Mouse (Mus musculus) forebrain, embryonic 12.5 days (tissue): Measurements from ENCODE around the gene Smtn. TPM values are rescaled to one million over a fixed set of nuclear protein-coding genes. Genes with fewer than 3 reads are reported as not detected.
A peak's percentile ranks its signal among the peaks of the same experiment; 100 is the strongest.

Source experiments
- ATAC-seq: fragments of 200-750 bp; cut with Nextera tagmentation; 2 replicates; pipeline ENCODE4 v1.8.0; 2017; ENCODE audit warnings: moderate TSS enrichment; ENCODE audit not compliant: low FRiP score
- H3K27ac ChIP-seq: fragments of 300-500 bp; sonication (generic); 2 replicates; pipeline ENCODE4 v1.5.1; 2016; ENCODE audit warnings: mild to moderate bottlenecking
- H3K27me3 ChIP-seq: fragments of 300-500 bp; sonication (generic); 2 replicates; pipeline ENCODE4 v1.6.1; 2016; ENCODE audit warnings: mild to moderate bottlenecking
- H3K36me3 ChIP-seq: fragments of 300-500 bp; sonication (generic); replicated peaks from 2 replicates; pipeline ENCODE4 v1.6.1; 2016; ENCODE audit warnings: mild to moderate bottlenecking
- H3K4me1 ChIP-seq: fragments of 300-500 bp; sonication (generic); 2 replicates; pipeline ENCODE4 v1.6.1; 2016
- H3K4me2 ChIP-seq: fragments of 300-500 bp; sonication (generic); 2 replicates; pipeline ENCODE4 v1.6.1; 2016; ENCODE audit warnings: mild to moderate bottlenecking, moderate library complexity
- H3K4me3 ChIP-seq: fragments of 300-500 bp; sonication (generic); replicated peaks from 2 replicates; pipeline ENCODE4 v1.5.1; 2016; ENCODE audit warnings: mild to moderate bottlenecking
- H3K9ac ChIP-seq: fragments of 300-500 bp; sonication (generic); 2 replicates; pipeline ENCODE4 v1.6.1; 2016; ENCODE audit warnings: mild to moderate bottlenecking
- H3K9me3 ChIP-seq: fragments of 300-500 bp; sonication (generic); 2 replicates; pipeline ENCODE4 v1.6.1; 2016
- WGBS: fragments of 180-500 bp; shearing (Covaris S2); methylation state at CpG from one replicate; pipeline ENCODE4 v1.1.7; 2016; 5-methylcytosine and 5-hydroxymethylcytosine counted together
- polyA plus RNA-seq: library from polyadenylated mRNA; unstranded; fragments of >200 nt; fragmentation: Nextera tagmentation; extraction: Ambion mirVana; gene quantifications from 2 replicates; pipeline ENCODE4 v1.2.1, GENCODE M21; 2016

Smtn gene
- polyA plus RNA-seq, 1 experiment from 2014 or later = 36.2 TPM

DNA sequence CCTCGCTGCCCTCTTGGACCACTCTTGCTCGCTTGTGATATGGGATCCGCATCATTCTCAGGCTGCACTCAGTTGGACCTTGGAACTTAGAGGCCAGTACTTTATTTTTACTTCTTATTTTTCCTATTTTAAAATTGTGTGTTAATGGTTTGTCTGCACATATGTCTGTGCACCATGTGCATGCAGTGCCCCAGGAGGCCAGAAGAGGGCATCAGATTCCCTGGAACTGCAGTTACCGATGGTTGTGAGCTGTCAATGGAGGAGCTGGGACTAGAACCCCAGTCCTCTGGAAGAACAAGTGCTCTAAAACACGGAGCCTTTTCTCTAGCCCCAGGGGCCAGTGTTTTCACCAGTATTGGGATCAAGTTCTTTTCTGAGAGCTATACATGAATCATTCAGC is 4.0 kb upstream of the Smtn start:
- no peak for ATAC-seq
- Histone ChIP-seq H3K36me3 (no peaks in the 10 kb centered on the region), H3K27ac (no peak overlapping the region), H3K4me3 (no peak overlapping the region), H3K9ac (no peak overlapping the region), H3K4me2 (no peak overlapping the region), H3K9me3 (peaks cover 4% of the 10 kb centered on the region; the same call in 1 of the 2 replicates), H3K27me3 (peaks cover 4% of the 10 kb centered on the region; the same call in 1 of the 2 replicates), H3K4me1 (peaks cover 4% of the 10 kb centered on the region)
- WGBS = 91% methylated on average over 5 of the region's 5 CpGs

DNA sequence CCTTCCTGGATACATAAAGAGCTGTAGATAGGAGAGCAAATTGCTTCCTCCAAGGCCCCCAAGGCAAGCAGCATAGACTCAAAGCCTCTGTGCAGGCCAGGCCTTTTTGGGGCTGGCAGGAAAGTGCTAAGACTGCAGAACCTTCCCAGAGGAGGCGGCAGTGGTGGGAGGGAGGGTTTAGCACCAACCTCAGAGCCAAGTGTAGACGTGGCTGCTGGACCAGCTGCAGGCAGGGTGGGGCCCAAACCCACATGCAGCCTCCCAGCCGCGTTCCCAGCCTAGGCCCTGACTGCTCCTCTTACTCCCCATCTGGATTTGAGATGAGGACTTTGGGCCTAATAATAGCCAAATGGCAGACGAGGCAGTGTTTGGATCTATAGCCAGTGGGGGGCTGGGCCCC is 2.6 kb upstream of the Smtn start:
- Histone ChIP-seq H3K27ac (no peak overlapping the region), H3K36me3 (no peaks in the 10 kb centered on the region), H3K4me1 (peaks cover 9% of the 10 kb centered on the region), H3K9ac (no peak overlapping the region), H3K4me2 (no peak overlapping the region), H3K27me3 (peaks cover 4% of the 10 kb centered on the region; the same call in 1 of the 2 replicates), H3K9me3 (peaks cover 4% of the 10 kb centered on the region; the same call in 1 of the 2 replicates), H3K4me3 (no peak overlapping the region)
- no peak for ATAC-seq
- 49% methylated on average over 5 of the region's 5 CpGs for WGBS

DNA sequence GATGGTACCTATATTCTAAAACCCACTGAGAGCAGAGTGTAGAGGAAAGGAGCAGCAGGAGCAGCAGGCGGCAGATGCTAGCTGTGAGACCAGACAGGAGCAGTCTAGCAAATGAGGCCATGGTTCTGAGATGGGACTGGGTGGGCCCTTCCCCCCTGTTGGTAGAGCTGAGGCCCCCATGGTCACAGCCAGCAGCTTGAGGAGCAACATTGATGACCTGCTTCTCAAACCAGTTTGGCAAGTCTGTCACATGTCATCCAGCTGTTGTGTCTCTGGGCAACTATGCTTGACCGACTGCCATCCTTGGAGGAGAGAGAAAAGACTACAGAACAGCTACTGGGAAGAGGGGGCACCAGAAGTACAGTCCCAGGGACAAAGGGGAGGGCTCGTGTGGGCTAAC is 1.5 kb upstream of the Smtn start:
- ATAC-seq = no peak

DNA sequence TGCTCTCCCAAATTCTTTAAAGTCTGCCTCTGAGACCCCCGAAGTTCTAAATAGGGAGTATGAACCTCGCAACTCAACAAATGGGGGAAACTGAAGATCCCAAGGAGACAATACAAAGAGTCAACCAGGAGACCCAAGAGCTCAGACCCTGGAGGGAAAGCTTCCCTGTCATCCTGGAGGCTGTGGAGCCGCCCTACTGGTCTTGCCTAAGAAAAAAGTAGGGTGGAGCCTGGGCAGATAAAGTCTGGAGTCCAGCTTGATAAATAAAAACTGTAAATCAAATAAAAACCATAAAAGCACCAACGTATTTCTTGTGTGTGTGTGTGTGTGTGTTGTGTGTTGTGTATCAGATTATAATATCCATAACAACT is 601 bp downstream of the Smtn start:
- Histone ChIP-seq H3K27ac (no peak overlapping the region), H3K9me3 (peaks cover 4% of the 10 kb centered on the region; the same call in 1 of the 2 replicates), H3K4me3 (peak overlapping the region; percentile 58), H3K9ac (no peak overlapping the region), H3K27me3 (0 out of 2 replicates have a peak, but pooled peaks cover 4% of the 10 kb centered on the region), H3K36me3 (no peaks in the 10 kb centered on the region; the same call in 1 of the 2 replicates), H3K4me1 (peaks cover 28% of the 10 kb centered on the region), H3K4me2 (peak overlapping the region; percentile 69)
- ATAC-seq = no peak
- 83% methylated on average over 4 of the region's 4 CpGs for WGBS

More for the DNA sequence above, 1.5 kb upstream of the Smtn start:
- 73% methylated on average over 3 of the region's 3 CpGs for WGBS
- Histone ChIP-seq H3K4me3 (no peak overlapping the region), H3K9me3 (peaks cover 4% of the 10 kb centered on the region; the same call in 1 of the 2 replicates), H3K4me2 (no peak overlapping the region), H3K4me1 (peaks cover 12% of the 10 kb centered on the region), H3K9ac (no peak overlapping the region), H3K27ac (no peak overlapping the region), H3K27me3 (peaks cover 6% of the 10 kb centered on the region; the same call in 1 of the 2 replicates), H3K36me3 (no peaks in the 10 kb centered on the region; the same call in 1 of the 2 replicates)

DNA sequence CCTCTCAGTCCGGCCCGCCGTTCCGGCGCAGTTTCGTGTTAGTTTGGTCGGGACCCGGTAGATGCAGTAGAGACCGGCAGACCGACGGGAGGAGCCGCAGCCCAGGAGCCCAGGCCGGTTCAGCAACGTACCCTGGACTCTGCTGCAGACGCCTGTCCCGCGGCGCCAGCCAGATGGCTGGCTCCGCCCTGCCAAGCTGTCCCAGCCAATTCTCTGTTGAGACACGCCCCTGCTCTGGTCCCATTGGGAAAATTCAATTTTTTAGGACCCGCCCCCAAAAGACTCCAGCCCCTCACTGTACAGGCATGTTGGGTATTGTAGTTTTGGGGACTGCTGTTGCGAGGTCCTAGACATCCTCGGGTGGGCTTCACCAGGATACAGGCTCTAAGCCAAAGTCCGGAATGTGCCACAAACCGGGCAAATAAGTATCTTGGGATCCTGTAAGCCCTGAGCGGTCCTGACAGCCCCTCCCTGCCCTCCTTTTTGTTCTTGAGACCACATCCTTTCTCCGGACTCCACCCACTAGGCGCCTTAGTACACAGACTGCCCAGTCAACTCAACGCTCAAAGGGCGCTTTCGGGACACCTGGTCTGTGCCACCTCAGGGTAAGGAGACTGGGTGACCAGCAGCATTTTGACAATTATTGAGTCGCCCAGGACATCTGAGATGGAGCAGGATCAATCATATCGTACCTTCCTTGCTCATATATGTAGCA is 1.1 kb downstream of the Smtn start:
- Histone ChIP-seq H3K4me1 (peaks cover 30% of the 10 kb centered on the region), H3K9ac (peak overlapping the region; percentile 74), H3K4me2 (peak overlapping the region; percentile 69), H3K9me3 (no peaks in the 10 kb centered on the region; the same call in 1 of the 2 replicates), H3K27ac (no peak overlapping the region), H3K4me3 (peak overlapping the region; percentile 58), H3K27me3 (0 out of 2 replicates have a peak, but pooled peaks cover 4% of the 10 kb centered on the region), H3K36me3 (no peaks in the 10 kb centered on the region; the same call in 1 of the 2 replicates)
- 5% methylated on average over 33 of the region's 33 CpGs for WGBS
- ATAC-seq = peak; percentile 95

DNA sequence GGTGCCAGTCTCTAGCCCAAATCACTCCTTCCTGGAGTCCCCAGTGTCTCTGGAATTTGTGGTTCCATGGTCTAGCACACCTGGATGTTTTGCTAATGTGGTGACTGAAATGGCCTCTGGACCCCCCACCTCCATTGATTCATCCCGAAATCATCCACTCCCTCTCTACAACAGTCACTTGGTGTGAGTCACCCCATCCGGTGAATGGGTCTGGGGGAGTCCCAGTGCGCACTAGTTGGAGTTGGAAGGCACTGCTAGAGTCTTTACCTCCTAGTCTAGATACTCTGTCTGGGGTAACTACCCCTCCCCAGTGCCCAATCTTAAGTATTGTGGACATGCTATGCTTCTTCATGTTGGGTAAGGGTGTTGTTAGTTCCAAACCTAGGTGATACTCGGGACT is 2.1 kb downstream of the Smtn start:
- ATAC-seq = no peak
- Histone ChIP-seq H3K36me3 (no peaks in the 10 kb centered on the region; the same call in 1 of the 2 replicates), H3K9me3 (no peaks in the 10 kb centered on the region), H3K27me3 (0 out of 2 replicates have a peak, but pooled peaks cover 4% of the 10 kb centered on the region), H3K4me2 (peak overlapping the region; percentile 69), H3K9ac (peak overlapping the region; percentile 74), H3K4me1 (peaks cover 30% of the 10 kb centered on the region), H3K4me3 (peak overlapping the region; percentile 58), H3K27ac (no peak overlapping the region)
- WGBS = 72% methylated on average over 4 of the region's 4 CpGs

DNA sequence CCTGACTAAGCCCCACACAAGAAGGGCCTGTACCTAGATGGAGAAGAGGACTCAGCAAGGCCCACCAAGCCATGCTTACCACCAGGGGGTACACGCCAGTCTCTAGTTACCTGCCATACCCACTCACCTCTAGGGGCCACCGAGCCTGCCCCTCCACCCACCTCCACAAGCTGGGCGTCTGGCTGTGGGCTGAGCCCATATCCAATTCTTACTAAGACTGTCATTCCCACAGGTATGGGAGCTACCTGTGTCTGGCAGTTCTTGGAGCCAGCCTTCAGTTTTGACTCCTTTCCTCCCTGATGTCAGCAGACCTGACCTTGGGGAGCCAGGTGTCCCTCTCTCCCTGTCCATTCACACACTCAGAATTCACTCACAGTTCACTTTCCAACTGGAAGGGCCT is 2.7 kb downstream of the Smtn start:
- WGBS = 89% methylated on average over 3 of the region's 3 CpGs
- H3K9ac ChIP-seq = peak overlapping the region; percentile 29; the same call in 1 of the 2 replicates
- H3K4me1 ChIP-seq = peaks cover 30% of the 10 kb centered on the region
- peak overlapping the region; percentile 69 for H3K4me2 ChIP-seq
- H3K9me3 ChIP-seq = no peaks in the 10 kb centered on the region
- 0 out of 2 replicates have a peak, but pooled peaks cover 4% of the 10 kb centered on the region for H3K27me3 ChIP-seq
- 0 out of 2 replicates have a peak overlapping the region, but pooled peaks have one; percentile 5 for H3K4me3 ChIP-seq
- no peak overlapping the region for H3K27ac ChIP-seq
- no peak for ATAC-seq
- H3K36me3 ChIP-seq = peaks cover 6% of the 10 kb centered on the region

DNA sequence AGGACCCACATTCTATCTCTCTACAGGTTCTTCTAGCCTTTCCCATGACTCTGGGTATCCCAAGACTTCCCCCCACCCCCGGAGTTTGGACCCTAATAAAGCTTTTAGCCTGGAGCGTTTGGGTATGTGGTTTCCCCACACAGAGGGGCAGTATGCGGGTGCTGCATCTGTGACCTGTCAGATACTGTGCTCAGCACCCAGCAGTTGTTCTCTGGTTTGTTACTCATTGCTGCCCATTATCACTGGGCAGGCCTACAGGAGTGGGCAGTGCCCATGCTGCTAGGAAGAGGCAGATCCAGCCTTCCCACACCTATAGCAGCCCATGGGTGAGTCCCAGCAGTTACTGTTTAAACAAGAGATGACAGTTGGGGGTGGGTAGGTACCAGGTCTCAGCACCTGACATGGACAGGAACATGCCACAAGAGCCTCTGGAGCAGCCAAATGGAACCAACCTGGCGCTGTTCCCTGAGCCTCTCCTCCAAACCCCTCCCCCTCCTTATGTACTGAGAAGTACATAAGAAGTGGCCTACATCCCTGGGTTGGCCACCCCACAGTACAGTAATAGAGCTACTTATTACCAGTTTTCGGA is 3.6 kb downstream of the Smtn start:
- Histone ChIP-seq H3K9me3 (no peaks in the 10 kb centered on the region), H3K4me2 (0 out of 2 replicates have a peak overlapping the region, but pooled peaks have one; percentile 76), H3K9ac (no peak overlapping the region), H3K27me3 (0 out of 2 replicates have a peak, but pooled peaks cover 4% of the 10 kb centered on the region), H3K36me3 (peaks cover 14% of the 10 kb centered on the region), H3K4me1 (peaks cover 30% of the 10 kb centered on the region), H3K4me3 (no peak overlapping the region), H3K27ac (no peak overlapping the region)
- 96% methylated on average over 5 of the region's 5 CpGs for WGBS
- ATAC-seq = no peak

DNA sequence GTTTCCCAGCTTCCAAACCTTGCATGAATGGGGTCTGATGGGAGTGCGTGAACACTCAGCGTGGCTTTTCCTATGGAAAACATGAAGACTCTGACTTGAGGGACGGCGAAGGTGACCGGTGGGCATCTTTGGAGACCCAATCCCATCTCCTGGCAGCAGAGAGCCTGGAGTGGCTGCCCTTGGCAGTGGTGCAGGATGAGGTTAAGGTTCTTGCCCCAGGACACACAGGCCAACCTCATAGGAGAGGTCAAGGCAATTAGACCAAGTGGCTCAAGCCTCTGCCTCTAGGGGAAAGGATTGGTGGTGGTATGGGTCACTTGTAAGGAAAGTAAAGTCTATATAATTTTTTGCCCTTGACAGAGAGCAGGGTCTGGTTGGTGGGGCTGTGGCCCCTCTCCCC is 4.3 kb downstream of the Smtn start:
- Histone ChIP-seq H3K27me3 (0 out of 2 replicates have a peak, but pooled peaks cover 4% of the 10 kb centered on the region), H3K27ac (peak overlapping the region; percentile 80), H3K9me3 (no peaks in the 10 kb centered on the region), H3K4me3 (peak overlapping the region; percentile 55), H3K4me2 (peak overlapping the region; percentile 76), H3K4me1 (peaks cover 30% of the 10 kb centered on the region), H3K36me3 (peaks cover 22% of the 10 kb centered on the region), H3K9ac (peak overlapping the region; percentile 63)
- 45% methylated on average over 5 of the region's 5 CpGs for WGBS
- no peak for ATAC-seq

DNA sequence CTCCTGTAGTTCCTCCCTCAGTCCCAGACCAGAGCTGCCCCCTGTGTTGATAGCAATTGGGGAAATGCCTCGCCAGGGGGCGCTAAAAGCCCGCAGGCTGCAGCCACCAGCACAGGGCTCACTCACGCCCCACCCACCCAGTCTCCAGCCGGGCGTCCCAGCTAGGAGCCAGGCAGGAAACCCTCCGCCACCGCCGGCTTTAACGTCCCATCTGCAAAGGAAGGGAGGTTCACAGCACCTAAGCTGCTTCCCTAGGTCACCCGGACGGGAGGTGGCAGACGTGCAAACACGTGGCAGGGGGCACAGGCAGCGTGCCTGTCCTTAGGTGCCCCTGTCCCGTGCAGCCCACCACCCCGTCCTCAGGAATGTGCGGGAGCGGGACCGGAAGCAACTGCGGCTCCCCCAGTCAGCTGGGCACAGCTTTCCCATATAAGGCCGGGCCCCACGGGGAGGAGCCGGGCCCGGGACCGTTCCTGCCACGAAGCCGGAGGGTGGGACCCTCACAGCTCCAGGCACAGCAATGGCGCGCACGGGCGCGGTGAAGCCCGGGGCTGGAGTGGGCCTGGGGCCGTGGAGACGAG is 4.9 kb downstream of the Smtn start:
- peak overlapping the region; percentile 76 for H3K4me2 ChIP-seq
- H3K36me3 ChIP-seq = peaks cover 28% of the 10 kb centered on the region
- H3K27me3 ChIP-seq = 0 out of 2 replicates have a peak, but pooled peaks cover 4% of the 10 kb centered on the region
- peak overlapping the region; percentile 63 for H3K9ac ChIP-seq
- WGBS = under 1% methylated on average over 36 of the region's 36 CpGs
- peaks cover 30% of the 10 kb centered on the region for H3K4me1 ChIP-seq
- ATAC-seq = peak; percentile 86
- no peaks in the 10 kb centered on the region for H3K9me3 ChIP-seq
- peak overlapping the region; percentile 55 for H3K4me3 ChIP-seq
- peak overlapping the region; percentile 80 for H3K27ac ChIP-seq

DNA sequence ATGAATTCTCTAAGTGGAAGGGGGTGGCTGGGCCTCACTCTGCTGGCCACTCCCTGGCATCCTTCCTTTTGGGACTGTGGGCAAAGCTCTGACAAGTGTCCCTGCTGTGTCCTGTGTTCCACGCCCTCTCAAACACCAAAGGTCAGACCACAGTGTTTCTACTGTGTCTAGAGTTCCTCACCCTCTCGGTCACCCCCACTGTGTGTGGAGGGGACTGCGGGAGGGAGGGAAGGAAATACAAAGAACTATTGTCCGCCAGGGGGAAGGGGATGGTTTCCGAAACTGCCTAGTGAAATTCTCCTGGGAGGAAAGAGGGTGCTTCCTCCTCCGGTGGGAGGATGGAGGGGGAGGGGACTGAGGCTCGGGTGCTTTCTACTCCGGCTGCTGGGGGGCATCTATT is 5.5 kb downstream of the Smtn start:
- Histone ChIP-seq H3K4me1 (peaks cover 30% of the 10 kb centered on the region), H3K4me2 (peak overlapping the region; percentile 76), H3K27ac (0 out of 2 replicates have a peak overlapping the region, but pooled peaks have one; percentile 3), H3K4me3 (peak overlapping the region; percentile 55; the same call in 1 of the 2 replicates), H3K36me3 (peaks cover 32% of the 10 kb centered on the region), H3K9me3 (no peaks in the 10 kb centered on the region), H3K27me3 (0 out of 2 replicates have a peak, but pooled peaks cover 4% of the 10 kb centered on the region), H3K9ac (peak overlapping the region; percentile 36; the same call in 1 of the 2 replicates)
- peak; percentile 1; the same call in 1 of the 2 replicates for ATAC-seq
- 4% methylated on average over 8 of the region's 8 CpGs for WGBS

DNA sequence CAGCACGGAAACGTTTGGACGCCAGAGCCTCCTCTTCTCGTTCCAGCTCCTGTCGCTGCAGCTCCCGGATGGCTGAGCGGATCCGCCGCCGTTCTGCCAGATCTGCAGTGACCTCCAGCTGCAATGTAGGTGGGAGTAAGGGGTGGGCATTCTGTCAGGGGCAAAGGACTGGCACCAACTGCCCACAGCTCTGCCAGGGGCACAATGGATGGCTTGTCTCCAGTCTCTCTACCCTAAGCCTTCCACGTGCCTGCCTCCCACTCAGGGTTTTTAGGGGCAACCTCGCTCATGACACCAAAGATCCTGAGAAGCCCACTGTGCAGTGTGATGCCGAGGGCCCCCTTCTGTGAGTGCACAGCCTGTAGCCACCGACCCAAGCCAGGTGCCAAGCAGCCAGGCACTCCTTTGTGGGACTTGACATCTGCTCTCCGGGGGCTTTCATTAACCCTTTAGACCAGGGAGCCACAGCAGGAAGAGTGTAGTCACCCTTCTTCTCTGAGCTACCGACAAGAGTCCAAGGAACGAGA is 6.9 kb downstream of the Smtn start:
- H3K27me3 ChIP-seq = 0 out of 2 replicates have a peak, but pooled peaks cover 4% of the 10 kb centered on the region
- no peak for ATAC-seq
- H3K4me3 ChIP-seq = no peak overlapping the region
- H3K4me1 ChIP-seq = peaks cover 27% of the 10 kb centered on the region
- no peak overlapping the region for H3K4me2 ChIP-seq
- no peak overlapping the region for H3K9ac ChIP-seq
- H3K36me3 ChIP-seq = peaks cover 46% of the 10 kb centered on the region
- whole genome bisulfite sequencing = 90% methylated on average over 17 of the region's 17 CpGs
- H3K9me3 ChIP-seq = no peaks in the 10 kb centered on the region
- no peak overlapping the region for H3K27ac ChIP-seq
